In the genomic region with DNA sequence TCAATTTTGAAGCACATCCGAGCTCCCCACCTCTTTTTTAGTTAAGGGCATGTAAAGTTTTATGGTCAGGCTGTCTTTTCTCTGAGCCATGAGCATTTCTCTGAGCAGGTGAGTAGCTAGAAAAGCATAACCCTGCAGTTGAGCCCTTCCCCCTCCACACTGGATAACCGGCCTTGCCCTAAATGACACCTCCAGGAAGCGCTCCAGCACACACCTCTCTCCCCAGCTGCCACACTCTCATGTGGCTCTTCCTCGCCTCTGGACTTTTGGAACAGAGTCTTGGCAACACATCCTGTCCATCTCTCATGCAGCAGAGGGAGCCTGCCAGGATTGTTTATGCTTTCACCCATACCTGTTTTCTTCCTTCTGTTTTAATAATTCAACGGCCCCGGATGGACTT, we compare ENCODE assay signal across 17 mouse cellular contexts. TPM values are rescaled to one million over a fixed set of nuclear protein-coding genes. Genes with fewer than 3 reads are reported as not detected.
A peak's percentile ranks its signal among the peaks of the same experiment; 100 is the strongest.
DNase-seq lines count a peak whose midpoint lies in the region; ATAC-seq and TF ChIP-seq lines count a peak whose summit lies in the region.
"Had no signal": no experiment of that assay in that cellular context is flagged by ENCODE, and none has a peak within 500 bp of the region (broad histone marks: within the 10 kb centered on the region; RNA-seq: fewer than 3 reads in every experiment).

No protein-coding gene starts in this region.

- H3K27ac ChIP-seq in gastrocnemius, adult 2 months = peak overlapping the region; percentile 79
- H3K27ac ChIP-seq in kidney, adult 2 months (ENCODE audit: insufficient read depth, low read depth, low read length) = peak overlapping the region; percentile 97
- H3K27ac ChIP-seq in kidney, embryonic 16.5 days (ENCODE audit: low read length) = no peak overlapping the region
- no peak overlapping the region; the same call in 1 of the 2 replicates for H3K27ac ChIP-seq in heart, postnatal 0 days (ENCODE audit: low read depth)
- no peak overlapping the region for H3K27ac ChIP-seq in hindbrain, embryonic 11.5 days (ENCODE audit: low read depth, low read length)
- H3K27ac ChIP-seq in thymus, adult 2 months (ENCODE audit: control insufficient read depth, insufficient read depth, low read length) = no peak overlapping the region
- H3K27ac ChIP-seq: limb, embryonic 15.5 days; macrophage; midbrain, embryonic 13.5 days had no signal

- H3K9ac ChIP-seq in kidney, embryonic 16.5 days (replicated peaks; ENCODE audit: low read length) = no peak overlapping the region
- H3K9ac ChIP-seq in heart, postnatal 0 days (replicated peaks; ENCODE audit: low read depth, low read length) = no peak overlapping the region
- no peak overlapping the region for H3K9ac ChIP-seq in hindbrain, embryonic 11.5 days (ENCODE audit: low read depth, low read length)
- H3K9ac ChIP-seq: limb, embryonic 15.5 days; lung, embryonic 14.5 days; midbrain, embryonic 13.5 days had no signal

- no peak for TF ChIP-seq CTCF in gastrocnemius, adult 2 months (IDR thresholded peaks at IDR 0.05)
- 0 out of 2 replicates have a peak, but pooled peaks have one; percentile 17 for TF ChIP-seq CTCF in kidney, adult 2 months (conservative IDR thresholded peaks at IDR 0.05; ENCODE audit: insufficient read depth, insufficient read length, low read depth, low read length)
- TF ChIP-seq CTCF in heart, postnatal 0 days (IDR thresholded peaks at IDR 0.05; ENCODE audit: low read depth) = 0 out of 2 replicates have a peak, but pooled peaks have one; percentile 8
- TF ChIP-seq CTCF in thymus, adult 2 months (IDR thresholded peaks at IDR 0.05; ENCODE audit: borderline replicate concordance, control insufficient read depth, extremely low read depth, insufficient read depth, low read length, poor library complexity) = no peak

- no peak overlapping the region for H3K4me2 ChIP-seq in kidney, embryonic 16.5 days (replicated peaks; ENCODE audit: low read depth, low read length)
- H3K4me2 ChIP-seq in heart, postnatal 0 days (ENCODE audit: low read depth, low read length) = no peak overlapping the region
- no peak overlapping the region for H3K4me2 ChIP-seq in hindbrain, embryonic 11.5 days (replicated peaks; ENCODE audit: low read depth, low read length)
- H3K4me2 ChIP-seq: limb, embryonic 15.5 days; lung, embryonic 14.5 days; midbrain, embryonic 13.5 days had no signal

- TF ChIP-seq EP300 in heart, postnatal 0 days (IDR thresholded peaks at IDR 0.05; ENCODE audit: low read depth) = no peak

- intact Hi-C loops in gastrocnemius, adult 2 months (cut with DNase I) = no loop called here
- intact Hi-C loops in gastrocnemius, postnatal 14 days (cut with DNase I; ENCODE audit: low total_unique reads) = no loop called here

- H3K4me1 ChIP-seq in kidney, adult 2 months (ENCODE audit: control insufficient read depth, insufficient read depth, low read length) = peaks cover 23% of the 10 kb centered on the region
- no peaks in the 10 kb centered on the region for H3K4me1 ChIP-seq in kidney, embryonic 16.5 days (ENCODE audit: insufficient read depth, low read length)
- peaks cover 26% of the 10 kb centered on the region for H3K4me1 ChIP-seq in heart, postnatal 0 days (ENCODE audit: control insufficient read depth, insufficient read depth)
- H3K4me1 ChIP-seq in hindbrain, embryonic 11.5 days (replicated peaks; ENCODE audit: control insufficient read depth, insufficient read depth, low read length) = no peaks in the 10 kb centered on the region
- H3K4me1 ChIP-seq in thymus, adult 2 months (replicated peaks; ENCODE audit: control insufficient read depth, insufficient read depth, low read length) = no peaks in the 10 kb centered on the region
- H3K4me1 ChIP-seq: limb, embryonic 15.5 days; midbrain, embryonic 13.5 days had no signal

- ATAC-seq in kidney, embryonic 16.5 days (ENCODE audit: low FRiP score, low TSS enrichment) = no peak
- no peak for ATAC-seq in heart, postnatal 0 days (ENCODE audit: insufficient read depth, low read depth)
- no peak for ATAC-seq in hindbrain, embryonic 11.5 days (ENCODE audit: low FRiP score)
- ATAC-seq: forebrain, embryonic 14.5 days; midbrain, embryonic 13.5 days had no signal

- H3K27me3 ChIP-seq in kidney, adult 2 months (replicated peaks; ENCODE audit: control insufficient read depth, insufficient read depth, low read length) = no peaks in the 10 kb centered on the region
- no peaks in the 10 kb centered on the region for H3K27me3 ChIP-seq in kidney, embryonic 16.5 days (ENCODE audit: insufficient read depth, low read length)
- H3K27me3 ChIP-seq in heart, postnatal 0 days (ENCODE audit: control insufficient read depth, insufficient read depth, low read length) = no peaks in the 10 kb centered on the region
- no peaks in the 10 kb centered on the region for H3K27me3 ChIP-seq in hindbrain, embryonic 11.5 days (ENCODE audit: control insufficient read depth, insufficient read depth, low read length)
- H3K27me3 ChIP-seq in thymus, adult 2 months (ENCODE audit: control insufficient read depth, insufficient read depth, low read length) = no peaks in the 10 kb centered on the region
- H3K27me3 ChIP-seq: limb, embryonic 15.5 days; midbrain, embryonic 13.5 days had no signal

- TF ChIP-seq POLR2A in kidney, adult 2 months (IDR thresholded peaks at IDR 0.05; ENCODE audit: low read depth, low read length) = no peak
- no peak for TF ChIP-seq POLR2A in thymus, adult 2 months (IDR thresholded peaks at IDR 0.05; ENCODE audit: control insufficient read depth, extremely low read depth, insufficient read depth, low read length, poor library complexity)

- no peaks in the 10 kb centered on the region for H3K36me3 ChIP-seq in kidney, adult 2 months (ENCODE audit: control insufficient read depth, insufficient read depth, low read length)
- peaks cover 10% of the 10 kb centered on the region; the same call in 1 of the 2 replicates for H3K36me3 ChIP-seq in kidney, embryonic 16.5 days (ENCODE audit: insufficient read depth, low read length)
- peaks cover 25% of the 10 kb centered on the region for H3K36me3 ChIP-seq in heart, postnatal 0 days (replicated peaks; ENCODE audit: control insufficient read depth, insufficient read depth, low read length)
- no peaks in the 10 kb centered on the region for H3K36me3 ChIP-seq in hindbrain, embryonic 11.5 days (ENCODE audit: control insufficient read depth, insufficient read depth, low read length)
- H3K36me3 ChIP-seq in thymus, adult 2 months (ENCODE audit: control insufficient read depth, insufficient read depth, low read length) = no peaks in the 10 kb centered on the region

- H3K9me3 ChIP-seq in kidney, embryonic 16.5 days (ENCODE audit: low read length) = no peaks in the 10 kb centered on the region; the same call in 1 of the 2 replicates
- no peaks in the 10 kb centered on the region for H3K9me3 ChIP-seq in heart, postnatal 0 days (replicated peaks; ENCODE audit: control insufficient read depth, low read length)
- no peaks in the 10 kb centered on the region for H3K9me3 ChIP-seq in hindbrain, embryonic 11.5 days (ENCODE audit: control insufficient read depth, low read length)
- H3K9me3 ChIP-seq: limb, embryonic 15.5 days; midbrain, embryonic 13.5 days had no signal

- peak; percentile 67 for DNase-seq in gastrocnemius, adult 2 months
- DNase-seq in gastrocnemius, postnatal 14 days = no peak
- peak; percentile 91 for DNase-seq in kidney, adult 2 months
- no peak for DNase-seq in heart, postnatal 0 days (ENCODE audit: low spot score)
- DNase-seq in kidney, postnatal 14 days = peak; percentile 74
- no peak for DNase-seq in hindbrain, embryonic 11.5 days (ENCODE audit: low spot score)
- no peak for DNase-seq in thymus, adult 2 months
- DNase-seq: cerebellum, adult 8-10 months; lung, embryonic 14.5 days; retina, postnatal 1 day; right cerebral cortex, postnatal 4 days had no signal

- peak overlapping the region; percentile 60 for H3K4me3 ChIP-seq in gastrocnemius, adult 2 months
- H3K4me3 ChIP-seq in kidney, adult 2 months (ENCODE audit: insufficient read depth, low read depth, low read length) = no peak overlapping the region
- H3K4me3 ChIP-seq in kidney, embryonic 16.5 days (ENCODE audit: low read length) = no peak overlapping the region
- H3K4me3 ChIP-seq in heart, postnatal 0 days (ENCODE audit: low read depth, low read length) = no peak overlapping the region
- no peak overlapping the region for H3K4me3 ChIP-seq in hindbrain, embryonic 11.5 days (ENCODE audit: low read depth, low read length)
- H3K4me3 ChIP-seq in thymus, adult 2 months (ENCODE audit: control insufficient read depth, insufficient read depth, low read length) = no peak overlapping the region
- H3K4me3 ChIP-seq: erythroblast, embryonic 14.5 days; limb, embryonic 15.5 days; midbrain, embryonic 13.5 days had no signal

- WGBS in kidney, adult 2 months = 36% methylated on average over 6 of the region's 6 CpGs
- WGBS in kidney, embryonic 16.5 days = 74% methylated on average over 6 of the region's 6 CpGs
- 72% methylated on average over 6 of the region's 6 CpGs for WGBS in heart, postnatal 0 days
- WGBS in hindbrain, embryonic 11.5 days = 88% methylated on average over 6 of the region's 6 CpGs
- 80% methylated on average over 6 of the region's 6 CpGs for WGBS in thymus, adult 2 months

RNA-seq across cellular contexts. Expression of a gene that starts 7.4 kb away (rescaled TPM):
- total RNA-seq in gastrocnemius, adult 2 months (2021) = 1 to 10 TPM; 3.4 to 5.1 TPM
- total RNA-seq in gastrocnemius, postnatal 14 days (2021) = 1 to 10 TPM; 2.9 to 3.4 TPM
- polyA plus RNA-seq in kidney, adult 2 months (2012; rRNA removed) = 0.94 and 1.1 TPM in 2 replicates
- 2.2 and 2.3 TPM in 2 replicates for polyA plus RNA-seq in kidney, embryonic 16.5 days (2015; fragmentation: Nextera tagmentation; extraction: Ambion mirVana)
- 1.5 and 1.7 TPM in 2 replicates for total RNA-seq in heart, postnatal 0 days (2014; rRNA removed; ENCODE audit: low replicate concordance)
- polyA plus RNA-seq in heart, postnatal 0 days (2015; fragmentation: Nextera tagmentation; extraction: Ambion mirVana) = 2.2 and 2.3 TPM in 2 replicates
- 1.1 and 1.3 TPM in 2 replicates for polyA plus RNA-seq in hindbrain, embryonic 11.5 days (2014; fragmentation: Nextera tagmentation; extraction: Ambion mirVana)
- 0.28 and 0.34 TPM in 2 replicates for polyA plus RNA-seq in thymus, adult 2 months (2012; rRNA removed)
- polyA plus RNA-seq: erythroblast, embryonic 14.5 days had no signal

Comparison
In these comparisons a context has a peak if more than half of its experiments do, and no peak if none do; other contexts are left out.
1. DNase-seq: peak in gastrocnemius, adult 2 months (single experiment), kidney, adult 2 months (single experiment) and kidney, postnatal 14 days (single experiment); none in gastrocnemius, postnatal 14 days (single experiment), heart, postnatal 0 days (single experiment), hindbrain, embryonic 11.5 days (single experiment) and thymus, adult 2 months (single experiment).
2. H3K27ac ChIP-seq: peak in gastrocnemius, adult 2 months (single experiment) and kidney, adult 2 months (single experiment); none in kidney, embryonic 16.5 days (single experiment), heart, postnatal 0 days (single experiment), hindbrain, embryonic 11.5 days (single experiment) and thymus, adult 2 months (single experiment).
3. CTCF ChIP-seq: peak in kidney, adult 2 months (single experiment) and heart, postnatal 0 days (single experiment); none in gastrocnemius, adult 2 months (single experiment) and thymus, adult 2 months (single experiment).